Mouse (Mus musculus) brain, embryonic 14.5 days (tissue): ENCODE measurements around the gene Utp4.

Source experiments
- CTCF ChIP-seq: fragments of 200-500 bp; IDR thresholded peaks from 2 replicates; pipeline ENCODE4 v1.5.1; 2012; ENCODE audit warnings: inconsistent platforms, mild to moderate bottlenecking, moderate library complexity, borderline replicate concordance; ENCODE audit not compliant: insufficient read depth, insufficient read length; ENCODE audit errors: extremely low read depth
- POLR2A ChIP-seq: fragments of 200-500 bp; IDR thresholded peaks from 2 replicates; pipeline ENCODE4 v1.6.1; 2012; ENCODE audit warnings: mild to moderate bottlenecking, inconsistent platforms, borderline replicate concordance; ENCODE audit not compliant: poor library complexity, insufficient read depth, insufficient read length, severe bottlenecking; ENCODE audit errors: extremely low read depth

DNA sequence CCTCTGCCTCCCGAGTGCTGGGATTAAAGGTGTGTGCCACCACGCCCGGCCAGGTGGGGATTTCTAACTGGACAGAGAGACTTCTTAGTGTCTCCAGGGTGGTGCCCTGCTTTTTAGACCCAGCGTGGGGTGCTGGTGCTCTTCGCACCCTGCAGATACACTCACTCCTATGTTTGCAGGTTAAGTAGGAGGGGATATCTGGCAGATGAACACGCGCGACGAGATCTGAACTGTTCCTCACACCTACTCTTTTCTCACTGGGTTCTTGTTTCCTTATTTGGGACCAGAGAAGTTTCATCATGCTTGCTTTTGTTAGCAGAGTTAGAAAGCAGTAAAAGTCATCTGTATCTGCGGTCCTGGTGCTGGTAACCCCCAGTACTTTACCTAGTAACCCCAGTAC is 20.2 kb downstream of the Utp4 start:
- TF ChIP-seq POLR2A (no peak), CTCF (no peak)
